Mouse (Mus musculus) bone marrow macrophage, adult 2 months (primary cell): ENCODE data around the gene Fgd3.

ENCODE experiments used
- CTCF ChIP-seq: IDR thresholded peaks from 2 replicates; pipeline ENCODE4 v1.5.1; 2012; ENCODE audit warnings: low read depth, mild to moderate bottlenecking, low read length, moderate library complexity
- POLR2A ChIP-seq: IDR thresholded peaks from 2 replicates; pipeline ENCODE4 v1.6.1; 2012; ENCODE audit warnings: mild to moderate bottlenecking, low read depth, low read length, borderline replicate concordance

GRCm38 (mm10) chr13:49286750-49287149 is 33.4 kb downstream of the Fgd3 start:
- TF ChIP-seq POLR2A: no peak
- no peak for TF ChIP-seq CTCF
